Mouse (Mus musculus) G1E (cell line): Measurements from ENCODE around the gene Gm36210. TPM values are rescaled to one million over a fixed set of nuclear protein-coding genes. Genes with fewer than 3 reads are reported as not detected.

Experiments used
- ATAC-seq: 2 replicates; pipeline ENCODE4 v1.8.0; 2016; ENCODE audit warnings: mild to moderate bottlenecking; ENCODE audit not compliant: insufficient number of reproducible peaks, poor library complexity, low FRiP score, severe bottlenecking; ENCODE audit errors: extremely low read depth
- DNase-seq: peaks from one replicate; pipeline ENCODE4 v3.0.0; 2012; ENCODE audit warnings: low spot score
- H3K27me3 ChIP-seq: 2 replicates; pipeline ENCODE4 v1.6.1; 2012; ENCODE audit warnings: mild to moderate bottlenecking, low read length, inconsistent platforms; ENCODE audit not compliant: insufficient read depth
- H3K36me3 ChIP-seq: replicated peaks from 2 replicates; pipeline ENCODE3; 2012; ENCODE audit warnings: mild to moderate bottlenecking, inconsistent platforms
- H3K4me1 ChIP-seq: 2 replicates; pipeline ENCODE4 v1.6.1; 2012; ENCODE audit warnings: low read depth, low read length, inconsistent platforms, mixed read lengths; ENCODE audit not compliant: insufficient read depth
- H3K4me3 ChIP-seq: 2 replicates; pipeline ENCODE4 v1.5.1; 2012; ENCODE audit warnings: low read depth, mild to moderate bottlenecking, inconsistent platforms, low read length, moderate library complexity, mixed read lengths
- H3K9me3 ChIP-seq: replicated peaks from 2 replicates; pipeline ENCODE4 v1.6.1; 2012; ENCODE audit warnings: inconsistent platforms
- CTCF ChIP-seq: IDR thresholded peaks from 2 replicates; pipeline ENCODE4 v1.5.1; 2012; ENCODE audit warnings: low read depth, low read length, inconsistent platforms, mixed read lengths
- GATA1 ChIP-seq: IDR thresholded peaks from 2 replicates; pipeline ENCODE4 v1.6.1; 2012; ENCODE audit warnings: borderline replicate concordance, low read length, inconsistent platforms, mixed read lengths
- GATA2 ChIP-seq: IDR thresholded peaks from 2 replicates; pipeline ENCODE4 v1.6.1; 2012; ENCODE audit warnings: low read depth, low read length, inconsistent platforms, borderline replicate concordance
- POLR2AphosphoS5 ChIP-seq: IDR thresholded peaks from 2 replicates; pipeline ENCODE4 v1.6.1; 2012; ENCODE audit warnings: low read depth, low read length, inconsistent platforms; ENCODE audit not compliant: insufficient replicate concordance
- TAL1 ChIP-seq: conservative IDR thresholded peaks from 2 replicates; pipeline ENCODE4 v1.6.1; 2012; ENCODE audit warnings: low read depth, low read length, inconsistent platforms, mixed read lengths
- polyA plus RNA-seq: library from polyadenylated mRNA; stranded (reverse); fragments of >175 nt; gene quantifications from 2 replicates; pipeline ENCODE4 v1.2.3, GENCODE M21; 2012
- total RNA-seq, 2 experiments: library from RNA; stranded (forward) in 1 of 2; stranded (reverse) in 1 of 2; fragments of 200-1000 nt in 1 of 2; fragments of >200 nt in 1 of 2; fragmentation: Nextera tagmentation in 1 of 2; gene quantifications; 2 replicates each; pipeline ENCODE4 v1.2.3; 2014 to 2017

Gm36210 gene
- total and polyA plus RNA-seq, 3 experiments = not detected

DNA sequence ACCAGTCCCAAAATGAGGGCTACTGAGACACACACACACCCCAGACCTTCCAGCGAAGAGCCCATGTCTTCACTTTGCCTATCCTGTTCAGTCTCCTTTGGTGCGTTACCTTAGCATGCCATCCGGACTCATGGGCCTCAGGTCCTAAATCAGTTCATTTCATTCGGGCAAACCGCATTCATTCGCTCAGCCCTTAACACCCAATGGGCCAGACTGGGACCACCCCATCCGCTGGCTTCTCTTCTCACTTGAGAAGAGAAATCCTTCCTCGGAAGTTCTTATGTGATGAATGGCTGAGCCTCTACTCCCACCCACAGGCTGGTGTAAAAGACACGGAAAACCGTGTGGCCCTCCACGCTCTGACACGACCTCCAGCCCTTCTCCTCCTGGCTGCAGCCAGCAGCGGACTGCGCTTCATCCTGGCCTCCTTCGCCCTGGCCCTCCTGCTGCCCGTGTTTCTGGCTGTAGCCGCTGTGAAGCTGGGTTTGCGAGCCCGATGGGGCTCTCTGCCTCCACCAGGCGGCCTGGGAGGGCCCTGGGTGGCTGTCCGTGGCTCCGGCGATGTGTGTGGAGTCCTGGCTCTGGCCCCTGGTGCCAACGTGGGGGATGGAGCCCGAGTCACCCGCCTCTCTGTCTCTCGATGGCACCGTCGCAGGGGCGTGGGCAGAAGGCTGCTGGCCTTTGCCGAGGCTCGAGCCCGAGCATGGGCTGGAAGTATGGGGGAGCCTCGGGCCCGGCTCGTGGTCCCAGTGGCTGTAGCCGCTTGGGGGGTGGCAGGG is 17.5 kb upstream of the Gm36210 start:
- peaks cover 39% of the 10 kb centered on the region for H3K27me3 ChIP-seq
- no peak for TF ChIP-seq CTCF
- no peak for TF ChIP-seq GATA1
- TF ChIP-seq POLR2AphosphoS5 = no peak
- TF ChIP-seq GATA2 = no peak
- TF ChIP-seq TAL1 = no peak
- peaks cover 29% of the 10 kb centered on the region for H3K36me3 ChIP-seq
- H3K9me3 ChIP-seq = peaks cover 6% of the 10 kb centered on the region; the same call in 1 of the 2 replicates
- ATAC-seq (no peak), DNase-seq (no peak)
- H3K4me3 ChIP-seq = no peak overlapping the region
- peaks cover 32% of the 10 kb centered on the region for H3K4me1 ChIP-seq

DNA sequence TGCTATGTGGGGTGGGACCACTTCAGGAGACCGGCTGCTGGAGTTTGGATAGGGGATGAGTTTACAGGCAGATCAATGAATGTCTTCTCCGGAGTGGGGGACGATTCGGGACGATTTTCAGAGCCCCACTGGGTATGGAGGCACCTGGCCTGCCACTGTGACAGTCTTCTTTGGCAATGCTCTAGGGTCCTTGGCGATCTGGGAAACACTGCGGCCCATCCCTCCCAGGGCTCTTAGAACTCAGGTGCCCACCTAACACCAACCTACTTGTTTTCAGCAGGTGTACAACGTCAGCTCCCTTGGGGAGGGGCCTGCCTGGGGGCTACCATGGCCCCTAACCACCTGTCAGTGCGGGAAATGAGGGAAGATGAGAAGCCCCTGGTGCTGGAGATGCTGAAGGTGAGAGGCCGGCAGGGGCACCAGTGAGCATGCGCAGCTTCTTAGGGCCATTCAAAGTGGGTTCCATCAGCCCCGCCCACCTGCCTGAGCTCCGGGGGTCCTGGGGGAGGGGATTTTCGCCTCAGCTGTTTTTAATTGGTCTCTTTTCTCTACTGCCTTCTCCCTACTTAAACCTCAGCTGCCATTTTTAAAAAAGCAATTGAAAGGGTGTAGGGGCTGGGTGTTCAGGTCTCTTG is 16.7 kb upstream of the Gm36210 start:
- peaks cover 34% of the 10 kb centered on the region for H3K4me1 ChIP-seq
- H3K36me3 ChIP-seq = peaks cover 36% of the 10 kb centered on the region
- H3K4me3 ChIP-seq = peak overlapping the region; percentile 15; the same call in 1 of the 2 replicates
- DNase-seq (no peak), ATAC-seq (no peak)
- H3K9me3 ChIP-seq = peaks cover 6% of the 10 kb centered on the region; the same call in 1 of the 2 replicates
- TF ChIP-seq TAL1 (no peak), GATA1 (no peak), GATA2 (no peak), CTCF (no peak), POLR2AphosphoS5 (no peak)
- peaks cover 35% of the 10 kb centered on the region for H3K27me3 ChIP-seq

DNA sequence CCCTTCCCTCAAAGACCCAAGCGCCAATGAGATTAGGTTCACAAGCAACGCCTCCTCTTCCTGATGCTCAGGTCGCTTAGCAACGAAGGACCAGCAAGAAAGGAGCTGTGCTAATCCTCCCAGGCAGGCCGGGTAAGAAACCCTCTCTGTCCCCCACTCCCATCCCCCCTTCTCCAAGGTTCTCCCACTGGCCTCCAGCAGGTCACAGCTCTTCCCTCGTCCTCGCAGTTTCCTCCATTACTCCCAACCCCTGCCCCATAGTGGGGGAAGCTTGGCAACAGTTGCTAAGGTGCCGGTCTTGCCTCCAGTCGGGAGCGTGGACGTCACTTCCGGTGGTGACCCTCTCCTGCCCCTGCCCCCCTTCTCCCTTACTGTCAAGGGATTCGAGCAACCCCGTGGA is 16.2 kb upstream of the Gm36210 start:
- DNase-seq = no peak
- H3K9me3 ChIP-seq = peaks cover 6% of the 10 kb centered on the region; the same call in 1 of the 2 replicates
- peaks cover 42% of the 10 kb centered on the region for H3K36me3 ChIP-seq
- TF ChIP-seq CTCF (no peak), POLR2AphosphoS5 (no peak), GATA1 (no peak), GATA2 (no peak), TAL1 (no peak)
- H3K27me3 ChIP-seq = peaks cover 31% of the 10 kb centered on the region
- H3K4me1 ChIP-seq = peaks cover 34% of the 10 kb centered on the region
- peak overlapping the region; percentile 15; the same call in 1 of the 2 replicates for H3K4me3 ChIP-seq
- ATAC-seq = no peak

DNA sequence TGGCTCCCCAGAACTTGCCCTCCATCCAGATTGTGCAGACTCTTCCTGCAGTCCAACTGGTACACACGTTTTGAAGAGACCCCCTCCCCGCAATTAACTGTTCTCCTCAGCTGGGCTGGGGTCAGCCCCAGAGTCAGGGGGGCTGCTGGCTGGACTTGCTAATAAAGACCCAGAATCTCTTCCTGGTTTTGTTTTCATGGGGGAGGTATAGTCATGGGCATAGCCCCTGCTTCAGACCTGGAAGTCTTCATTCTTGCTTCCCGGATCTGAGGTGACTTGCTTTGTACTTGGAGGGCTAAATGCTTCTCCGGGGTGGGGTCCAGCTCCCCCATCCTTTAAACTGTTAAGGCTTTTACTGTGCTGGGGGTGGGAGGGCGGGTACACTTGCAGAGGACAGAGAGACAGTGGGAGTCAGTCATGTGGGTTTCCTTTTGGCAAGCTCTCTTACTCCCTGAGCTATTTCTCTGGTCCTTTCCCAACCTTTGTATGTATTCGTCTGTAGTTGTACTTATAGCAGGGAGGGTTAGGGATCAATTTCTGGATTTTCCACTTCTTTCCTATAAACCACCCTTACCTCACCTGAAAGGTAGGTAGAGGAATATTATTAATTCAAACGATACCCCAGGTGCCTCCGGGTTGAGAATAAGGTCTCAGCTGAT is 15.6 kb upstream of the Gm36210 start, which contains the start of gene Nat14:
TSS of gene Nat14 (plus strand) at position 205 of the 659 bp plus-strand sequence.
- ATAC-seq (no peak), DNase-seq (no peak)
- Histone ChIP-seq H3K4me3 (peak within 1 kb of the TSS; percentile 15; the same call in 1 of the 2 replicates), H3K27me3 (peaks cover 25% of the 10 kb centered on the region), H3K4me1 (peaks cover 38% of the 10 kb centered on the region), H3K36me3 (peaks cover 47% of the 10 kb centered on the region), H3K9me3 (peaks cover 6% of the 10 kb centered on the region; the same call in 1 of the 2 replicates)
- TF ChIP-seq CTCF (no peak), POLR2AphosphoS5 (no peak), GATA1 (no peak), TAL1 (no peak), GATA2 (no peak)

DNA sequence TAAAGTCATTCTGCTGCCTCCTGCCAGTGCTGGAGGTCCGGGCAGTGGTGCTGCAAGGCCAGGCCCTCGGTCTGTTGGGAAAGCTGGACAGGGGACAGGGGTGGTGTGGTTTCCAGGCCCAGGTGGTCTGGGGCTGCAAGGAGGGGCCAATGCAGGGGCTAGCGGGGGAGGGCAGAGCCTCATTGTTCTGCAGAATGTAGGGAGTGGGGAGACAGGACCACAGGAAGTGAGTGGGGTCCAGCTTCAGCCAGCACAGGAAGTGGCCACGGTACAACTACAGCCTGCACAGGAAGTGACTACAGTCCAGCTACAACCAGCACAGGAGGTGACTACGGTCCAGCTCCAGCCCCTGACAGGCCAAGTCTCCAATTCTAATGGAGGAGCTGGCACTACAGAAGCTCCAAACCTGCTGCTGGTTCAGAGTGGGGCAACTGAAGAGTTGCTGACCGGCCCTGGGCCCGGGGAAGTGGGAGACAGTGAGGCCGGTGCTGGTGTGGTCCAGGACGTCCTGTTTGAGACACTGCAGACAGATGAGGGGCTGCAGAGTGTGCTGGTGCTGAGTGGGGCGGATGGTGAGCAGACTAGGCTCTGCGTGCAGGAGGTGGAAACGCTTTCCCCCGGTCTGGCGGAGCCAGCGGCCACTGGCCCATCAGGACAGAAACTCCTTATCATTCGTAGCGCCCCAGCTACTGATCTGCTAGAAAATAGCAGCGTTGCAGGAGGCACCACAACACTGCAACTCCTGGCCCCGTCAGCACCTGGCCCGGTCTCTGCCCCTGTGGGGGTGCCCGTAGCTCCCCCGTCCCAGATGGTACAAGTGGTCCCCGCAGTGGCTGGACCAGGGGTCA is 14.9 kb upstream of the Gm36210 start:
- DNase-seq (no peak), ATAC-seq (no peak)
- Histone ChIP-seq H3K4me1 (peaks cover 45% of the 10 kb centered on the region), H3K4me3 (no peak overlapping the region), H3K27me3 (peaks cover 17% of the 10 kb centered on the region; the same call in 1 of the 2 replicates), H3K36me3 (peaks cover 55% of the 10 kb centered on the region), H3K9me3 (peaks cover 6% of the 10 kb centered on the region; the same call in 1 of the 2 replicates)
- no peak for TF ChIP-seq POLR2AphosphoS5
- TF ChIP-seq TAL1 = no peak
- no peak for TF ChIP-seq GATA2
- TF ChIP-seq GATA1 = no peak
- no peak for TF ChIP-seq CTCF
